Mouse (Mus musculus) left cerebral cortex, postnatal 14 days (tissue): ENCODE measurements around the gene Tm4sf4. TPM values are rescaled to one million over a fixed set of nuclear protein-coding genes. Genes with fewer than 3 reads are reported as not detected.

Source experiments
- DNase-seq, 2 experiments: peaks; one replicate each; pipeline ENCODE4 v3.0.0; 2021 to 2022; ENCODE audit warnings: low spot score in 2 of 2, mixed read lengths in 1 of 2
- intact Hi-C: fragments of 180-260 bp; cut with DNase I; formaldehyde crosslinking; loops from one replicate; pipeline ENCODE4 v1.15.1; 2025
- total RNA-seq, 2 experiments: library from RNA; stranded (reverse); gene quantifications; 2 replicates each; pipeline ENCODE4 v1.2.3; 2021

The Tm4sf4 gene
- total RNA-seq, 2 experiments from 2014 or later, result not detected

DNA sequence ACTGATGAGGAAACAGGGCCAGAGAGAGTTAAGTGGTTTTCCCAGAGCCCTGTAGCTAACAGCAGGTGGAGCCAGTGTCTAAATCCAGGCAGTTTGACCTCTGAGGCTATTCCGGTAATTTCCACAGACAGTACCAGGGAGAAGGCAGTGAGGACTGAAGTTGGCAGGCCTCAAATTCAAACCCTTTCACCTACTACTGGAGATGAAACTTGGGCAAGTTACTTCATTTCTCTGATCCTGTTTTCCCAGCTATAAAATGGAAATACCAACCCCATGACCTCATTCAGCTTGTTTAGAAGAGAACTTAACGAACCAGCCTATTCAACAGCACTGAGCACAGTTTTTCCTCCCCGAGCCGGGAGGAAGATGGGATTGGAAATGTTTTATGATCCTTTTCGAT lies 45.2 kb downstream of the Tm4sf4 start:
- intact Hi-C loops, result loop anchor here (1.0 to 2.0 kb wide), 2 partner anchors 105 to 154 kb away; partner anchors contain the start of gene Wwtr1
- DNase-seq, result peak; percentile 19 to 38

GRCm38 (mm10) chr3:57470981-57471601 lies 46.0 kb downstream of the Tm4sf4 start:
- DNase-seq, result peak; percentile 26 to 29
- intact Hi-C loops, result loop anchor here (1.0 to 2.0 kb wide), 2 partner anchors 104 to 154 kb away; partner anchors contain the start of gene Wwtr1

- intact Hi-C loops, result no loop called here
- no peak for DNase-seq
These were observed 47.3 kb downstream of the Tm4sf4 start for GRCm38 (mm10) chr3:57472407-57472806.

- intact Hi-C loops, result no loop called here
These were observed 49.3 kb downstream of the Tm4sf4 start for GRCm38 (mm10) chr3:57474421-57474820.

DNA sequence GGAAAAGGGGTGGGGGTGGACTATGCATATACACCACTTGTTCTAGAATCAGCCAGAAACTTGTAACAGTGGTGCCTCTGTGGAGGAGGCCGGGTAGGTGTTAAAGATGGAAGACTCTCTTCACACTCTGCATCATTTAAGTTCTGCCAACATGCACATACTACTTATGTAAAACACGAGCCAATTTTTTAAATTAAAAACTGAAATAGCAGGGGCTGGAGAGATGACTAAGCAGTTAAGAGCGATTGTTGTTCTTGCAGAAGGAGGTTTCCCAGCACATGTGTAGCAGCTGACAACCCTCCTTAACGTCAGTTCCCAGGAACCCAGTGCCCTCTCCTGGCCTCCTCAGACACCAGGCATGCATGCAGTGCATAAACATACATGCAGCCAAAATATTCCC lies 55.5 kb downstream of the Tm4sf4 start:
- intact Hi-C loops, result no loop called here
- peak in 1 of 2 experiments; percentile 27 for DNase-seq

More at GRCm38 (mm10) chr3:57474421-57474820, 49.3 kb downstream of the Tm4sf4 start:
- DNase-seq, result no peak

DNA sequence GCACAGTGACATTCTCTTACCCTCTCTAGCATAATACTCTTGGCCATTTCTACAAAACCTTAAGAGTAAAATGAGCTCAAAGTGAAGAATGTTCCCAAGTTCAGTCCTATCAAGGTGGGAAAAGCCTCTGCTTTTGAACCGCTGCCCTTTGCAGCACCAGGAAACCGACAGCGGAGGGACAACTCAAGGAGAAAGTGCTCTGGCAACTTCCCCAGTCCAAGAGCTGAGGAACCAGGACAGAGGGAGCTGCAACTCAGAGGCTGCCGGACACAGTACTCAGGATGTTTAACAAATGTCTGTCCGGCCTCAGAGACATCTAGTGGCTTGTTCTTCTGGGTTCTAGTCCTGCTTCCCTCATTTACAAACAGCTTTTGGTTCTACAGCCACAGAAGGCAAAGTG lies 56.9 kb downstream of the Tm4sf4 start:
- intact Hi-C loops, result no loop called here
- DNase-seq, result no peak

GRCm38 (mm10) chr3:57486068-57486467 lies 61.0 kb downstream of the Tm4sf4 start:
- DNase-seq, result no peak
- intact Hi-C loops, result no loop called here

DNA sequence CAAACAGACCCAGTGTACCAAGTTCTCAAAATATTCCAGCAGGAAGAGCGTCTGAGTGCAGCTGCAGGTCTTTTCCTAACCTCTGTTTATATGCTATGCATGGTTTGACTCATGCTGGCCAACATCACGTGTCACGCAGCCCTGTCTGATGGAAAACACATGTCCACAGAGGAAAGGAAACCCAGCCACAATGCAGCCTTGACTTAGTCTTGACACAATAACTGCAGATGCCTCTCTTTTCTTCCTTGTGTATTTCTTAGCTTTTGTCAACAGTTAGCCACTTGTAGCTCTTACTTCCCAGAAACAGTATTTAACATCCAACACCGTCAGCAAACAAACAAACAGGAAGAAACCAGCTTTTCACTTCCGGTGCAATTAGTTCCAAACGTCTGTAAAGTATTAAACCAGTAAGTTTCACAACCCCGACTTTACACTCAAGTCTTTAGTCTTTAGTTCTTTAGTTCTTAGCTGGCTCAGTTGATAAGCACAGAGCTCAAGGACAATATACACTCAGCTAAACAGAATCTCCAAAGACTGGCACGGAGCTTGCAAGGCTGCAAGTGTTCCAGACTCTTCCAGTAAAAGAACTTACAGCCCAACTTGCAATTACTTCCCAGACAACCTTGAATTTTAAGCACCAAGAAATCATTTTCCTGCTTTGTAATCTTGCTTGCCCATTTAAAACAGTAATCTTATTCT lies 62.5 kb downstream of the Tm4sf4 start:
- DNase-seq, result no peak
- intact Hi-C loops, result no loop called here

Other genes with a start within 250 kb of the Tm4sf4 start
- gene Tm4sf1, start 123.3 kb upstream of the Tm4sf4 start, total RNA-seq, result 10 to 100 TPM; 16.7 to 21.0 TPM
- 10 to 100 TPM; 20.6 to 20.7 TPM for gene Wwtr1, start 150.6 kb downstream of the Tm4sf4 start, total RNA-seq
- 10 to 100 TPM; 16.5 to 21.4 TPM for gene Commd2, start 226.4 kb downstream of the Tm4sf4 start, total RNA-seq